Mouse (Mus musculus): ENCODE results near the gene Gm17521. TPM values are rescaled to one million over a fixed set of nuclear protein-coding genes. Genes with fewer than 3 reads are reported as not detected.
"Not testable (repeated sequence)": the region's sequence is repeated elsewhere in the genome, so short reads cannot be mapped to it uniquely, and the experiment has no call there.

Gene Gm17521
- not detected in 2 replicates for polyA plus RNA-seq (2014; fragmentation: Nextera tagmentation; extraction: Ambion mirVana)

- not testable (repeated sequence) for H3K27me3 ChIP-seq (replicated peaks; ENCODE audit: control insufficient read depth, insufficient read depth, low read length); H3K9ac ChIP-seq (ENCODE audit: low read length); H3K27ac ChIP-seq (ENCODE audit: low read depth, low read length)
These were observed at the start of gene Gm17521 for GRCm38 (mm10) chrX:123029569-123029968. Gene Gm17521, minus strand, starts transcription at chrX:123029669.

GRCm38 (mm10) chrX:123043956-123044355 is 14.5 kb upstream of the Gm17521 start:
- no peak for ATAC-seq
- Histone ChIP-seq H3K4me2 (ENCODE audit: low read length) (no peak overlapping the region), H3K9me3 (replicated peaks; ENCODE audit: control insufficient read depth, low read length) (no peaks in the 10 kb centered on the region)

More at GRCm38 (mm10) chrX:123029569-123029968, at the start of gene Gm17521:
- DNase-seq (ENCODE audit: low spot score); ATAC-seq; H3K4me3 ChIP-seq (ENCODE audit: low read depth, low read length); H3K9me3 ChIP-seq (replicated peaks; ENCODE audit: control insufficient read depth, low read length); H3K4me2 ChIP-seq (ENCODE audit: low read length); H3K36me3 ChIP-seq (ENCODE audit: control insufficient read depth, insufficient read depth, low read length); H3K4me1 ChIP-seq (ENCODE audit: control insufficient read depth, insufficient read depth, low read length): not testable (repeated sequence)
- WGBS: 53% methylated on average over 1 of the region's 1 CpGs

GRCm38 (mm10) chrX:123043516-123043915 is 14.0 kb upstream of the Gm17521 start:
- Histone ChIP-seq H3K9me3 (replicated peaks; ENCODE audit: control insufficient read depth, low read length) (no peaks in the 10 kb centered on the region), H3K27me3 (replicated peaks; ENCODE audit: control insufficient read depth, insufficient read depth, low read length) (no peaks in the 10 kb centered on the region), H3K4me3 (ENCODE audit: low read depth, low read length) (no peak overlapping the region), H3K4me2 (ENCODE audit: low read length) (no peak overlapping the region), H3K36me3 (ENCODE audit: control insufficient read depth, insufficient read depth, low read length) (no peaks in the 10 kb centered on the region), H3K9ac (ENCODE audit: low read length) (no peak overlapping the region), H3K4me1 (ENCODE audit: control insufficient read depth, insufficient read depth, low read length) (no peaks in the 10 kb centered on the region), H3K27ac (ENCODE audit: low read depth, low read length) (no peak overlapping the region)
- ATAC-seq (no peak), DNase-seq (ENCODE audit: low spot score) (no peak)
- WGBS: 63% methylated on average over 4 of the region's 4 CpGs

More at GRCm38 (mm10) chrX:123043956-123044355, 14.5 kb upstream of the Gm17521 start:
- no peak overlapping the region for H3K27ac ChIP-seq (ENCODE audit: low read depth, low read length)
- no peak for DNase-seq (ENCODE audit: low spot score)
- no peaks in the 10 kb centered on the region for H3K4me1 ChIP-seq (ENCODE audit: control insufficient read depth, insufficient read depth, low read length)
- H3K27me3 ChIP-seq (replicated peaks; ENCODE audit: control insufficient read depth, insufficient read depth, low read length): no peaks in the 10 kb centered on the region
- H3K4me3 ChIP-seq (ENCODE audit: low read depth, low read length): no peak overlapping the region
- no peaks in the 10 kb centered on the region for H3K36me3 ChIP-seq (ENCODE audit: control insufficient read depth, insufficient read depth, low read length)
- H3K9ac ChIP-seq (ENCODE audit: low read length): no peak overlapping the region

Other genes with a start within 250 kb of the Gm17521 start
- gene Cldn34c1, start 73.8 kb upstream of the Gm17521 start, polyA plus RNA-seq (2014; fragmentation: Nextera tagmentation; extraction: Ambion mirVana): 31.2 and 32.7 TPM in 2 replicates
- not detected in 2 replicates for gene Srsx, start 192.8 kb upstream of the Gm17521 start, polyA plus RNA-seq (2014; fragmentation: Nextera tagmentation; extraction: Ambion mirVana)
- not detected in 2 replicates for gene Gm17577, start 217.2 kb upstream of the Gm17521 start, polyA plus RNA-seq (2014; fragmentation: Nextera tagmentation; extraction: Ambion mirVana)

Data from forebrain, embryonic 14.5 days (tissue).